32 mouse cellular contexts compared by ENCODE assay signal in genomic region chr1:177731973-177732372, GRCm38 (mm10). TPM values are rescaled to one million over a fixed set of nuclear protein-coding genes. Genes with fewer than 3 reads are reported as not detected.
DNase-seq lines count a peak whose midpoint lies in the region; ATAC-seq and TF ChIP-seq lines count a peak whose summit lies in the region.
"Had no signal": no experiment of that assay in that cellular context is flagged by ENCODE, and none has a peak within 500 bp of the region (broad histone marks: within the 10 kb centered on the region; RNA-seq: fewer than 3 reads in every experiment).

No protein-coding gene starts in this region.

- H3K27ac ChIP-seq in bone marrow macrophage, adult 2 months (ENCODE audit: insufficient read depth, low read depth, low read length) = peak overlapping the region; percentile 49
- no peak overlapping the region for H3K27ac ChIP-seq in kidney, embryonic 14.5 days (ENCODE audit: low read depth, low read length)
- H3K27ac ChIP-seq: embryonic facial prominence, embryonic 13.5 days; embryonic facial prominence, embryonic 15.5 days; forebrain, embryonic 10.5 days; forebrain, embryonic 12.5 days had no signal

- H3K36me3 ChIP-seq in kidney, embryonic 14.5 days (ENCODE audit: control insufficient read depth, insufficient read depth, low read length) = no peaks in the 10 kb centered on the region
- H3K36me3 ChIP-seq: embryonic facial prominence, embryonic 13.5 days; embryonic facial prominence, embryonic 15.5 days; forebrain, embryonic 10.5 days; forebrain, embryonic 12.5 days had no signal

- H3K4me3 ChIP-seq in bone marrow macrophage, adult 2 months (ENCODE audit: insufficient read depth, low read length) = no peak overlapping the region
- H3K4me3 ChIP-seq in kidney, embryonic 14.5 days (ENCODE audit: low read length) = no peak overlapping the region
- H3K4me3 ChIP-seq: embryonic facial prominence, embryonic 13.5 days; embryonic facial prominence, embryonic 15.5 days; erythroblast, embryonic 14.5 days; forebrain, embryonic 10.5 days; forebrain, embryonic 12.5 days had no signal

- WGBS in kidney, embryonic 14.5 days = 92% methylated on average over 3 of the region's 3 CpGs

- peak; percentile 62 for ATAC-seq in granulocyte monocyte progenitor cell, adult 5-6 weeks (replicated peaks; ENCODE audit: poor library complexity, severe bottlenecking)
- ATAC-seq in megakaryocyte, adult 5-6 weeks (ENCODE audit: poor library complexity, severe bottlenecking) = peak; percentile 65
- ATAC-seq in monocyte, adult 5-6 weeks (replicated peaks; ENCODE audit: insufficient number of reproducible peaks, low FRiP score, low TSS enrichment, poor library complexity, severe bottlenecking) = peak; percentile 40; the same call in 1 of the 2 replicates
- ATAC-seq in kidney, embryonic 14.5 days (ENCODE audit: low FRiP score, low TSS enrichment) = no peak
- ATAC-seq: activated CD4-positive, CD25-positive, alpha-beta regulatory T cell, adult 4 months; forebrain, embryonic 14.5 days; forebrain, embryonic 16.5 days had no signal

- no peaks in the 10 kb centered on the region for H3K27me3 ChIP-seq in kidney, embryonic 14.5 days (ENCODE audit: control insufficient read depth, insufficient read depth, low read length)
- H3K27me3 ChIP-seq: embryonic facial prominence, embryonic 13.5 days; embryonic facial prominence, embryonic 15.5 days; forebrain, embryonic 12.5 days had no signal

- no peak for TF ChIP-seq CTCF in bone marrow macrophage, adult 2 months (IDR thresholded peaks at IDR 0.05; ENCODE audit: low read depth, low read length)

- peaks cover 27% of the 10 kb centered on the region for H3K4me1 ChIP-seq in bone marrow macrophage, adult 2 months (ENCODE audit: control insufficient read depth, insufficient read depth, low read length)
- no peaks in the 10 kb centered on the region for H3K4me1 ChIP-seq in kidney, embryonic 14.5 days (ENCODE audit: control insufficient read depth, insufficient read depth, low read length)
- H3K4me1 ChIP-seq: embryonic facial prominence, embryonic 15.5 days; forebrain, embryonic 12.5 days had no signal

- TF ChIP-seq POLR2A in bone marrow macrophage, adult 2 months (IDR thresholded peaks at IDR 0.05; ENCODE audit: borderline replicate concordance, low read depth, low read length) = no peak

- no peak overlapping the region for H3K9ac ChIP-seq in kidney, embryonic 14.5 days (ENCODE audit: low read depth, low read length)
- H3K9ac ChIP-seq: embryonic facial prominence, embryonic 13.5 days; embryonic facial prominence, embryonic 15.5 days; forebrain, embryonic 12.5 days had no signal

- H3K9me3 ChIP-seq in kidney, embryonic 14.5 days (ENCODE audit: control insufficient read depth, low read length) = peaks cover 6% of the 10 kb centered on the region; the same call in 1 of the 2 replicates
- H3K9me3 ChIP-seq: embryonic facial prominence, embryonic 13.5 days had no signal

- no peak overlapping the region for H3K4me2 ChIP-seq in kidney, embryonic 14.5 days (replicated peaks; ENCODE audit: low read depth, low read length)
- H3K4me2 ChIP-seq: embryonic facial prominence, embryonic 13.5 days; embryonic facial prominence, embryonic 15.5 days; forebrain, embryonic 12.5 days had no signal

- DNase-seq in layer of hippocampus, postnatal 25 days (ENCODE audit: extremely low spot score in 1 of 2, low spot score in 1 of 2) = no peak
- DNase-seq in T-cell, adult 2 months (ENCODE audit: low spot score) = no peak
- DNase-seq: adrenal gland, adult 8-10 months; adrenal gland, postnatal 14 days; adrenal gland, postnatal 36 days; cerebellum, adult 11 months; cerebellum, adult 18-20 months; cerebellum, adult 8-10 months; cerebellum, adult 9-11 months; cerebellum, postnatal 14 days; cerebellum, postnatal 36 days; embryo, embryonic 11 days had no signal

RNA-seq across cellular contexts. Expression of gene 1700016C15Rik, which starts 2.4 kb away (rescaled TPM):
- polyA plus RNA-seq in bone marrow macrophage, adult 2 months (2012; ENCODE audit: insufficient read depth, insufficient read length, missing spikeins) = not detected in 2 replicates
- not detected in 2 replicates for total RNA-seq in granulocyte monocyte progenitor cell, adult 5-6 weeks (2014; fragmentation: Nextera tagmentation)
- not detected in 2 replicates for total RNA-seq in granulocyte monocyte progenitor cell, adult 5-6 weeks (2017)
- total RNA-seq in megakaryocyte, adult 5-6 weeks (2015) = not detected in 2 replicates
- not detected in 2 replicates for total RNA-seq in megakaryocyte, adult 5-6 weeks (2017)
- not detected in 3 replicates for total RNA-seq in monocyte, adult 5-6 weeks (2017)
- not detected in 2 replicates for polyA plus RNA-seq in kidney, embryonic 14.5 days (2014; fragmentation: Nextera tagmentation; extraction: Ambion mirVana)
- not detected for total RNA-seq in layer of hippocampus, postnatal 25 days (2021)
- total RNA-seq: adrenal gland, adult 18-20 months; adrenal gland, adult 8-10 months; adrenal gland, postnatal 14 days; adrenal gland, postnatal 36 days; common myeloid progenitor, adult 5-6 weeks; ES-E14; MEL had no signal
- polyA plus RNA-seq: brain, embryonic 14.5 days; C2C12; embryonic facial prominence, embryonic 11.5 days; embryonic facial prominence, embryonic 13.5 days; erythroblast, embryonic 14.5 days; forebrain, embryonic 10.5 days; forebrain, embryonic 12.5 days; forebrain, embryonic 14.5 days; forebrain, embryonic 16.5 days had no signal
